Mouse (Mus musculus): ENCODE measurements around the gene Flcn. TPM values are rescaled to one million over a fixed set of nuclear protein-coding genes. Genes with fewer than 3 reads are reported as not detected.

Gene Flcn
- total RNA-seq, 1 experiment = 24.6 TPM

DNA sequence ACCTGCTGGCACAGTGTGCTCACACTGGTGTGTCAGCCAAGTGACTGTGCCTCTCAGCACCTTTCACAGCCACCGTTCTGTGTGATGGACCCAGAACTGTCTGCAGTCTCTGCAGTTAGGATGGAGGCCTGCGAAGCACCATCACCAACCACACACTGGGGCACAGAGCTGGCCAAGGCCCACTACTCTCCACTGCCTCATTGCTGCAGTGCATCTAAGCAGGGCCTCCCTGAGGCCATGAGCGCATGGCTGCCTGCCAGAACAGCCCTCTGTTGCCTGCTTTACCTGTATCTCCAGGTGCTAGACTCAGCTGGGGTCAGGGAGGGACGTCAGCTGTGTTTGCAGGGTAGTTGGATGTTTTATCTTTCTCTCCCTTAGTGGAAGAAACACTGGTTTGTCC is 65.4 kb downstream of the Flcn start:
- Histone ChIP-seq H3K9me3 (ENCODE audit: control insufficient read depth, insufficient read depth, low read depth, low read length) (no peaks in the 10 kb centered on the region), H3K36me3 (ENCODE audit: control insufficient read depth, insufficient read depth, low read length, poor library complexity, severe bottlenecking) (peaks cover 30% of the 10 kb centered on the region; the same call in 1 of the 2 replicates)
- no peak for DNase-seq (ENCODE audit: low read depth, low spot score)

DNA sequence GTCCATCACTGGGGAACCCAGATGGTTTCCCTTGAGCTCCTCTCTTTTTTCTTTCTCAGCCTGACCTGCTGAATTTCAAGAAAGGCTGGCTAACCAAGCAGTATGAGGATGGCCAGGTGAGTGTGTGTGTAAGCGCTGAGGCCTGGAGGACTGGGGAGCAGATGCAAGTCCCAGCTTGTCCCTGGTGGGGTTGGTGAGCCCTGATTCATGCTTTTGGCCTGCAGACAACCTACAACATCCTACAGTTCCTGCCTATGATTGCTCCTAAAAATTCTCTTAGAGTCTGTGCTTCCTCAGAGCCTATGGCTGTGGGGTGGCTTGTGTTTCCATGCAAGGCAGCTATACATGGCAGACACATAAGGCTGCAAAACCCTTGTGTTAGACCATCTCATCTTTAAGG is 66.1 kb downstream of the Flcn start:
- Histone ChIP-seq H3K9ac (ENCODE audit: insufficient read depth, low read depth, low read length, poor library complexity, severe bottlenecking) (no peak overlapping the region), H3K9me3 (ENCODE audit: control insufficient read depth, insufficient read depth, low read depth, low read length) (no peaks in the 10 kb centered on the region), H3K27ac (ENCODE audit: insufficient read depth, low read depth, low read length, poor library complexity, severe bottlenecking) (no peak overlapping the region), H3K36me3 (ENCODE audit: control insufficient read depth, insufficient read depth, low read length, poor library complexity, severe bottlenecking) (peaks cover 29% of the 10 kb centered on the region; the same call in 1 of the 2 replicates), H3K4me1 (ENCODE audit: control insufficient read depth in 2 of 2, insufficient read depth in 2 of 2, low read length in 2 of 2, poor library complexity in 1 of 2) (0 out of 4 replicates have a peak, but pooled peaks cover 0 to 2% of the 10 kb centered on the region in 2 experiments), H3K4me3 (ENCODE audit: insufficient read depth in 1 of 2, low read depth in 1 of 2, low read length in 2 of 2, poor library complexity in 1 of 2, severe bottlenecking in 1 of 2) (no peak overlapping the region)
- no peak for DNase-seq (ENCODE audit: low read depth, low spot score)
- in situ Hi-C loops (cut with MboI; ENCODE audit: low sequenced_read_pairs in 2 of 2, unreplicated experiment in 2 of 2) = no loop called here
- TF ChIP-seq CHD2 (IDR thresholded peaks at IDR 0.05; ENCODE audit: low read depth, low read length) (no peak), ZNF384 (IDR thresholded peaks at IDR 0.05; ENCODE audit: low read depth, low read length) (no peak), MAFK (IDR thresholded peaks at IDR 0.05; ENCODE audit: insufficient read depth, low read depth, low read length) (no peak), ZC3H11A (IDR thresholded peaks at IDR 0.05; ENCODE audit: borderline replicate concordance, low read depth, low read length) (no peak), HCFC1 (IDR thresholded peaks at IDR 0.05; ENCODE audit: borderline replicate concordance, insufficient read depth, low read length) (no peak)

More for the DNA sequence above, 65.4 kb downstream of the Flcn start:
- Histone ChIP-seq H3K4me1 (ENCODE audit: control insufficient read depth in 2 of 2, insufficient read depth in 2 of 2, low read length in 2 of 2, poor library complexity in 1 of 2) (0 out of 4 replicates have a peak, but pooled peaks cover 0 to 2% of the 10 kb centered on the region in 2 experiments), H3K27ac (ENCODE audit: insufficient read depth, low read depth, low read length, poor library complexity, severe bottlenecking) (no peak overlapping the region), H3K4me3 (ENCODE audit: insufficient read depth in 1 of 2, low read depth in 1 of 2, low read length in 2 of 2, poor library complexity in 1 of 2, severe bottlenecking in 1 of 2) (no peak overlapping the region), H3K9ac (ENCODE audit: insufficient read depth, low read depth, low read length, poor library complexity, severe bottlenecking) (no peak overlapping the region)
- in situ Hi-C loops (cut with MboI; ENCODE audit: low sequenced_read_pairs in 2 of 2, unreplicated experiment in 2 of 2) = no loop called here
- no peak for TF ChIP-seq CHD2 (IDR thresholded peaks at IDR 0.05; ENCODE audit: low read depth, low read length)
- TF ChIP-seq ZC3H11A (IDR thresholded peaks at IDR 0.05; ENCODE audit: borderline replicate concordance, low read depth, low read length) = no peak
- TF ChIP-seq HCFC1 (IDR thresholded peaks at IDR 0.05; ENCODE audit: borderline replicate concordance, insufficient read depth, low read length) = no peak
- TF ChIP-seq ZNF384 (IDR thresholded peaks at IDR 0.05; ENCODE audit: low read depth, low read length) = no peak
- TF ChIP-seq MAFK (IDR thresholded peaks at IDR 0.05; ENCODE audit: insufficient read depth, low read depth, low read length) = no peak

DNA sequence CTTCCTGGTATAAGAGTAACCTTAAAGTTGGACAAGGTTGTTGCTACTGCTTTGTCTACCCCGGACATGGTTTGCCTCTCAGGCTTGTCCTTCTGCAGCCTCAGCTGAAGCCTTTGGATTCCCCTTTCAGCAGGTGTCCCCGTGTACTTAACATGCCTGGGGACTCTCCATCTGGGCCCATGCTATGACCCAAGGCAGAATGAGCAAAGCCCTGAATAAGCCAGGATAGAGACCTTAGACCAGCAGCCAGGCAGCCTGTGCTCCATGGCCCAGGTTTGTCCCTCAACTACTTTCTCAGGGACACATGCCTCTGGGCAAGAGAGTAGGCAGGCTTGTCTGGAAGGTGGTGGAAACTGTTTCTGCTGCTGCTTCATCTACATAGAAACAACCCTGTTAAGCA is 66.5 kb downstream of the Flcn start:
- Histone ChIP-seq H3K36me3 (ENCODE audit: control insufficient read depth, insufficient read depth, low read length, poor library complexity, severe bottlenecking) (peaks cover 29% of the 10 kb centered on the region; the same call in 1 of the 2 replicates), H3K4me3 (ENCODE audit: insufficient read depth in 1 of 2, low read depth in 1 of 2, low read length in 2 of 2, poor library complexity in 1 of 2, severe bottlenecking in 1 of 2) (no peak overlapping the region), H3K4me1 (ENCODE audit: control insufficient read depth in 2 of 2, insufficient read depth in 2 of 2, low read length in 2 of 2, poor library complexity in 1 of 2) (0 out of 4 replicates have a peak, but pooled peaks cover 0 to 2% of the 10 kb centered on the region in 2 experiments), H3K9ac (ENCODE audit: insufficient read depth, low read depth, low read length, poor library complexity, severe bottlenecking) (no peak overlapping the region), H3K27ac (ENCODE audit: insufficient read depth, low read depth, low read length, poor library complexity, severe bottlenecking) (no peak overlapping the region), H3K9me3 (ENCODE audit: control insufficient read depth, insufficient read depth, low read depth, low read length) (no peaks in the 10 kb centered on the region)
- DNase-seq (ENCODE audit: low read depth, low spot score) = no peak
- in situ Hi-C loops (cut with MboI; ENCODE audit: low sequenced_read_pairs in 2 of 2, unreplicated experiment in 2 of 2) = no loop called here
- TF ChIP-seq ZNF384 (IDR thresholded peaks at IDR 0.05; ENCODE audit: low read depth, low read length) (no peak), HCFC1 (IDR thresholded peaks at IDR 0.05; ENCODE audit: borderline replicate concordance, insufficient read depth, low read length) (no peak), ZC3H11A (IDR thresholded peaks at IDR 0.05; ENCODE audit: borderline replicate concordance, low read depth, low read length) (no peak), MAFK (IDR thresholded peaks at IDR 0.05; ENCODE audit: insufficient read depth, low read depth, low read length) (no peak)

DNA sequence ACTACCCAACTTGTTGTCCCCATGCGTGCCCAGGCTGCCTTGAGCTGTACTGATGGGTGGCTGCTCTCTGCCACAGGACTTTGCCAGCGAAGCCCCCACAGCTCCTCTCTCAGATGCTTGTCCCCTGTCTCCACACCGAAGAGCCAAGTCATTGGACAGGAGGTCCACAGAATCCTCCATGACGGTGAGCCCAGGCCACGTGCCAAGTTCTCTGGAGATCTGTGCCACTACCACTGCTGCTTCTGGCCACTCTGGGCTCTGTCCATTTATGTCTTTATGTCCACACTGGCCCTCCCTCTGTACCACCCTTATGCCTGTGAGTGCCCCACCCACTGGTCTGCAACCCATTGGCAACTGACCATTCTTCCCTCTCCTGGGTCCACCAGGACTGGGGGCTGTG is 67.9 kb downstream of the Flcn start:
- Histone ChIP-seq H3K27ac (ENCODE audit: insufficient read depth, low read depth, low read length, poor library complexity, severe bottlenecking) (no peak overlapping the region), H3K9ac (ENCODE audit: insufficient read depth, low read depth, low read length, poor library complexity, severe bottlenecking) (no peak overlapping the region), H3K4me1 (ENCODE audit: control insufficient read depth in 2 of 2, insufficient read depth in 2 of 2, low read length in 2 of 2, poor library complexity in 1 of 2) (0 out of 4 replicates have a peak, but pooled peaks cover 0 to 2% of the 10 kb centered on the region in 2 experiments), H3K36me3 (ENCODE audit: control insufficient read depth, insufficient read depth, low read length, poor library complexity, severe bottlenecking) (peaks cover 35% of the 10 kb centered on the region), H3K9me3 (ENCODE audit: control insufficient read depth, insufficient read depth, low read depth, low read length) (no peaks in the 10 kb centered on the region), H3K4me3 (ENCODE audit: insufficient read depth in 1 of 2, low read depth in 1 of 2, low read length in 2 of 2, poor library complexity in 1 of 2, severe bottlenecking in 1 of 2) (no peak overlapping the region)
- TF ChIP-seq CHD2 (IDR thresholded peaks at IDR 0.05; ENCODE audit: low read depth, low read length) = no peak
- no peak for TF ChIP-seq ZC3H11A (IDR thresholded peaks at IDR 0.05; ENCODE audit: borderline replicate concordance, low read depth, low read length)
- no peak for TF ChIP-seq ZNF384 (IDR thresholded peaks at IDR 0.05; ENCODE audit: low read depth, low read length)
- TF ChIP-seq HCFC1 (IDR thresholded peaks at IDR 0.05; ENCODE audit: borderline replicate concordance, insufficient read depth, low read length) = no peak
- TF ChIP-seq MAFK (IDR thresholded peaks at IDR 0.05; ENCODE audit: insufficient read depth, low read depth, low read length) = no peak
- in situ Hi-C loops (cut with MboI; ENCODE audit: low sequenced_read_pairs in 2 of 2, unreplicated experiment in 2 of 2) = no loop called here
- DNase-seq (ENCODE audit: low read depth, low spot score) = no peak

Other genes with a start within 250 kb of the Flcn start
- gene Olfr222, start 233.8 kb downstream of the Flcn start, total RNA-seq (2012; rRNA removed) = not detected in 2 replicates
- not detected in 2 replicates for gene Olfr223, start 216.7 kb downstream of the Flcn start, total RNA-seq (2012; rRNA removed)
- gene Mprip, start 148.7 kb downstream of the Flcn start, total RNA-seq (2012; rRNA removed) = 112 and 138 TPM in 2 replicates
- gene Pld6, start 22.4 kb downstream of the Flcn start, total RNA-seq (2012; rRNA removed) = 9.0 and 16.5 TPM in 2 replicates
- gene Nt5m, start 29.4 kb upstream of the Flcn start, total RNA-seq (2012; rRNA removed) = 5.7 and 7.8 TPM in 2 replicates
- gene Cops3, start 29.8 kb upstream of the Flcn start, total RNA-seq (2012; rRNA removed) = 106 and 133 TPM in 2 replicates
- gene Med9, start 138.2 kb upstream of the Flcn start, total RNA-seq (2012; rRNA removed) = 13.7 and 22.9 TPM in 2 replicates
- 0.48 and 0.85 TPM in 2 replicates for gene Rasd1, start 154.9 kb upstream of the Flcn start, total RNA-seq (2012; rRNA removed)
- 17.5 and 18.9 TPM in 2 replicates for gene Pemt, start 236.5 kb upstream of the Flcn start, total RNA-seq (2012; rRNA removed)

Measured in ES-E14 (cell line).